Mouse (Mus musculus) liver, embryonic 11.5 days (tissue): Measurements from ENCODE around the gene Rpl13a. TPM values are rescaled to one million over a fixed set of nuclear protein-coding genes. Genes with fewer than 3 reads are reported as not detected.
"Not testable (repeated sequence)": the region's sequence is repeated elsewhere in the genome, so short reads cannot be mapped to it uniquely, and the experiment has no call there.

Experiments used
- ATAC-seq: fragments of 200-750 bp; cut with Nextera tagmentation; replicated peaks from 2 replicates; pipeline ENCODE4 v1.8.0; 2017; ENCODE audit warnings: moderate number of reproducible peaks, mild to moderate bottlenecking, moderate TSS enrichment, moderate library complexity; ENCODE audit not compliant: low FRiP score
- DNase-seq: peaks from one replicate; pipeline ENCODE4 v3.0.0-alpha.2; 2017; ENCODE audit warnings: low spot score
- H3K27ac ChIP-seq: fragments of 300-500 bp; sonication (generic); 2 replicates; pipeline ENCODE4 v1.5.1; 2014; ENCODE audit warnings: mild to moderate bottlenecking, low read depth, low read length, control low read depth
- H3K27me3 ChIP-seq: fragments of 300-500 bp; sonication (generic); replicated peaks from 2 replicates; pipeline ENCODE4 v1.6.1; 2014; ENCODE audit warnings: low read length, mixed read lengths; ENCODE audit not compliant: control insufficient read depth, insufficient read depth
- H3K36me3 ChIP-seq: fragments of 300-500 bp; sonication (generic); 2 replicates; pipeline ENCODE4 v1.6.1; 2014; ENCODE audit warnings: mild to moderate bottlenecking, low read length, moderate library complexity, mixed read lengths; ENCODE audit not compliant: control insufficient read depth, insufficient read depth
- H3K4me1 ChIP-seq: fragments of 300-500 bp; sonication (generic); replicated peaks from 2 replicates; pipeline ENCODE4 v1.6.1; 2014; ENCODE audit warnings: low read length, mixed read lengths; ENCODE audit not compliant: control insufficient read depth, insufficient read depth
- H3K4me2 ChIP-seq: fragments of 300-500 bp; sonication (generic); 2 replicates; pipeline ENCODE4 v1.6.1; 2014; ENCODE audit warnings: mild to moderate bottlenecking, control low read depth, moderate library complexity
- H3K4me3 ChIP-seq: fragments of 300-500 bp; sonication (generic); 2 replicates; pipeline ENCODE4 v1.5.1; 2014; ENCODE audit warnings: low read depth, low read length, control low read depth
- H3K9ac ChIP-seq: fragments of 300-500 bp; sonication (generic); 2 replicates; pipeline ENCODE4 v1.6.1; 2014; ENCODE audit warnings: low read depth, low read length, control low read depth
- H3K9me3 ChIP-seq: fragments of 300-500 bp; sonication (generic); 2 replicates; pipeline ENCODE4 v1.6.1; 2016; ENCODE audit warnings: low read length, inconsistent platforms, mixed read lengths; ENCODE audit not compliant: control insufficient read depth
- WGBS: fragments of 180-500 bp; shearing (Covaris S2); extraction: QIAGEN DNeasy Blood & Tissue Kit; methylation state at CpG from one replicate; pipeline ENCODE4 v1.1.7; 2014; 5-methylcytosine and 5-hydroxymethylcytosine counted together
- polyA plus RNA-seq: library from polyadenylated mRNA; unstranded; fragments of >200 nt; fragmentation: Nextera tagmentation; extraction: Ambion mirVana; gene quantifications from 2 replicates; pipeline ENCODE4 v1.2.1, GENCODE M21; 2014

Rpl13a gene
- 1,710 and 1,879 TPM in 2 replicates for polyA plus RNA-seq

DNA sequence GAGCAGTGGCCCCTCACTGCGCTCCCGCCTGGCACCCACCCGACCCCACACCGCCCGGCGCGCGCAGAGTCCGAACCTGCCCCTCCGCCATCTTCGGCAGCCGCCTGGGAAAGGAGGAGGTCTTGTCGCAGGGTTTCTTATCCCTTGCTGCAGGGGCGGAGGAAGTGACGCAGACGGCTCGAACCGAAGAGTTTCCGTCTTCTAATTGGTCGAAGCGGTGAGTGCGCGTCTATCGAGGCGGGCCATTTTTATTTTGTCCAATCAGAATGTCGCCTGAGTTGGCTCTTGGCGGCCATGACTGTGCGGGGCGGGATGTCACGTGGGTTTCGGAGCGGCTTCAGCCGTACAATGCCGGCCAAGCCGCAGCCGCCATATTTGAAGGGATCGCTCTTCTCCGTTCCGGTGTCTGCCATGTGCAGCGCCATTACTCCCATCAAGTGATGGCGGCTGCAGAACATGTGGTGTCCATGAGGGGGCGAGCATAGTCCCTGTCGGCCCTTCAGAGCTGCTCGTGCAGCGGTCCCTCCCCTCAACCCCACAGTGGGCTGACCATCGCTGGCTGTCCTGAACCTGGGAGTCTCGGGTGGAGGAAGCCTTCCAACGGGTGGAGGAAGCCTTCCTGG, at the start of gene Rpl13a:
TSS of gene Rpl13a (minus strand) at position 138 of the 623 bp plus-strand sequence.
- Histone ChIP-seq H3K4me1 (peaks cover 32% of the 10 kb centered on the region), H3K4me3 (peak within 1 kb of the TSS; percentile 99), H3K27ac (peak within 1 kb of the TSS; percentile 100), H3K27me3 (no peaks in the 10 kb centered on the region), H3K36me3 (peaks cover 25% of the 10 kb centered on the region), H3K9me3 (no peaks in the 10 kb centered on the region), H3K4me2 (peak within 1 kb of the TSS; percentile 97), H3K9ac (peak within 1 kb of the TSS; percentile 100)
- WGBS = under 1% methylated on average over 48 of the region's 48 CpGs
- peak; percentile 92 for DNase-seq
- peak; percentile 82 for ATAC-seq

DNA sequence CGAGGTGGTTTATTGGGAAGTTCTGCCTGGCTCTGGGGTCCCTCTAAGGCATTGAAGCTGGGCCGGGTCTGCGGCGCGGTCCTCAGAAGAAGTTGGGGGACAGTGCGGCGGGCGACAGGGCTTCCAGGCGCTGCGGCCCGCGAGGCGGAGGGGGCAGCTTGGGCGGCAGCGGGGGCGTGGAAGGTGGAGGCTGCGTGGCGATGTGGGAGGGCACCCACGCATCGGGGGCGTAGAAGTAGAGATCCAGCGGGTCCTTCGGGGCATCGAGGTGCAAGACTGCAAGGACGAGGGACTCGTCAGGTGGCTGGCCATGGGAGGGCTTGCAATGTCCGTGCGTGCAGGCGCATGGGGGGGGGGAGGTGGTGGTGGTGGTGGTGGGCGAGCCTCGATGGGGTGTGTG, 47.8 kb upstream of the Rpl13a start:
- Histone ChIP-seq H3K9ac (no peak overlapping the region), H3K27me3 (peaks cover 83% of the 10 kb centered on the region), H3K27ac (no peak overlapping the region), H3K4me1 (0 out of 2 replicates have a peak, but pooled peaks cover 3% of the 10 kb centered on the region), H3K4me3 (0 out of 2 replicates have a peak overlapping the region, but pooled peaks have one; percentile 12), H3K9me3 (0 out of 2 replicates have a peak, but pooled peaks cover under 1% of the 10 kb centered on the region), H3K36me3 (no peaks in the 10 kb centered on the region), H3K4me2 (no peak overlapping the region)
- ATAC-seq (no peak), DNase-seq (no peak)
- WGBS = 6% methylated on average over 31 of the region's 31 CpGs

DNA sequence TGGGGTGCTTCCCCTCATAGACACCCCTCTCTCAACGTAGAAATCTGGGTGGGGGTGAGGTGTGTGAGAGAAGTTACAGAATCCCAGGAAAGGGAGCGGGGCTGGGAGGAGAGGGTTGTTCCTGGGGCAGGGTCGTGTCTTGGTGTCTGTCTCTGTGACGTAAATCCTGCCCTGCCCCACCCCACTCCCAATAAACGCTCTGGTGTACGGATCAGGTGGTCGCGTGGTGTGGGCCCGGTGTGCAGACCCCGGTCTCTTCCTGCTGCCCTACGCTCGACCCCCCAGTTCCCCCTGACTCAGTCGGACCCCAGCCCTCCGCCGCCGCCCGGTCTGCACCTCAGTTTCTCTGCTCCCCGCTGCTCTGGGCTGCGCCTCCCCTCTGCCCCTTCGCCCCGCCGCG, 47.4 kb upstream of the Rpl13a start:
- no peak for ATAC-seq
- Histone ChIP-seq H3K4me2 (no peak overlapping the region), H3K27me3 (peaks cover 80% of the 10 kb centered on the region), H3K27ac (no peak overlapping the region), H3K4me3 (no peak overlapping the region), H3K9me3 (0 out of 2 replicates have a peak, but pooled peaks cover 3% of the 10 kb centered on the region), H3K9ac (no peak overlapping the region), H3K4me1 (0 out of 2 replicates have a peak, but pooled peaks cover 3% of the 10 kb centered on the region), H3K36me3 (no peaks in the 10 kb centered on the region)
- 4% methylated on average over 23 of the region's 23 CpGs for WGBS
- DNase-seq = no peak

DNA sequence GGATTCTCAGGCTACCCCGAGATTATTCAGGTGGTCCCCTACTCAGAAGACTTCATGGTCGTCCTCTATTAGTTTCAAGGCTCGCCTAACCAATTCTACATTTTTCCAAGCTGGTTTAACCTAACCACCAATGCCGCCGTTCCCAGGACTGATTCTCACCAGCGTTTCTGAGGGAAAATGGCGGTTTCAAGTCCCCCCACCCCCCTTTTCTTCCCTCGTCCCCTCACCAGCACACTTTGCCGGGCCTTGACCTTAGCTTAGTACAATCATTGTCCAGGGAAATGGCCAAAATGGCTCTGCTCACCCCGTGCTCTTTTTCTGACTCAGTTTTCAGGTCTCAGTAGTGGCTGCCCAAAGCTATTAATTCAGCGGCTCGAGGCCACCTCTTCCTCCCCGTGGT, 46.8 kb upstream of the Rpl13a start:
- 0 out of 2 replicates have a peak, but pooled peaks cover 3% of the 10 kb centered on the region for H3K9me3 ChIP-seq
- H3K4me2 ChIP-seq = no peak overlapping the region
- DNase-seq (no peak), ATAC-seq (no peak)
- H3K27me3 ChIP-seq = peaks cover 76% of the 10 kb centered on the region
- H3K4me3 ChIP-seq = no peak overlapping the region
- no peaks in the 10 kb centered on the region for H3K36me3 ChIP-seq
- 5% methylated on average over 13 of the region's 13 CpGs for WGBS
- 0 out of 2 replicates have a peak, but pooled peaks cover 3% of the 10 kb centered on the region for H3K4me1 ChIP-seq
- H3K27ac ChIP-seq = no peak overlapping the region
- H3K9ac ChIP-seq = no peak overlapping the region

DNA sequence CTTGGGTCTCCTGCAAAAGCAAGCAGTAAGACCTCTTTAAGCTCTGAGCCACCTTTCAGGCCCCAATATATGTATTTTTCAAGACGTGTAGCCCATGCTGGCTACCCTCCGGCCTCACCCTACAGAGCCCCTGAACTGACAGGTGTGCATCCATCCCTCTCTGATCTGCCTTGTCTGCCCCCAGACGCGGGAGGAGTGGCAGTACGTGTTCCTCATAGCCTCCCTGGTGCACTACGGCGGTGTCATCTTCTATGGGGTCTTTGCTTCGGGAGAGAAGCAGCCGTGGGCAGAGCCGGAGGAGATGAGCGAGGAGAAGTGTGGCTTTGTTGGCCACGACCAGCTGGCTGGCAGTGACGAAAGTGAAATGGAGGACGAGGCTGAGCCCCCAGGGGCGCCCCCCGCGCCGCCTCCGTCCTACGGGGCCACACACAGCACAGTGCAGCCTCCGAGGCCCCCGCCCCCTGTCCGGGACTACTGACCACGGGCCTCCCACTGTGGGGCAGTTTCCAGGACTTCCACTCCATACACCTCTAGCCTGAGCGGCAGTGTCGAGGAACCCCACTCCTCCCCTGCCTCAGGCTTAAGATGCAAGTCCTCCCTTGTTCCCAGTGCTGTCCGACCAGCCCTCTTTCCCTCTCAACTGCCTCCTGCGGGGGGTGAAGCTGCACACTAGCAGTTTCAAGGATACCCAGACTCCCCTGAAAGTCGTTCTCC, 46.2 kb upstream of the Rpl13a start:
- Histone ChIP-seq H3K36me3 (no peaks in the 10 kb centered on the region), H3K9me3 (peaks cover 8% of the 10 kb centered on the region), H3K4me3 (no peak overlapping the region), H3K4me2 (no peak overlapping the region), H3K9ac (no peak overlapping the region), H3K27me3 (peaks cover 70% of the 10 kb centered on the region), H3K4me1 (0 out of 2 replicates have a peak, but pooled peaks cover 3% of the 10 kb centered on the region), H3K27ac (no peak overlapping the region)
- 7% methylated on average over 29 of the region's 29 CpGs for WGBS
- ATAC-seq (no peak), DNase-seq (no peak)

DNA sequence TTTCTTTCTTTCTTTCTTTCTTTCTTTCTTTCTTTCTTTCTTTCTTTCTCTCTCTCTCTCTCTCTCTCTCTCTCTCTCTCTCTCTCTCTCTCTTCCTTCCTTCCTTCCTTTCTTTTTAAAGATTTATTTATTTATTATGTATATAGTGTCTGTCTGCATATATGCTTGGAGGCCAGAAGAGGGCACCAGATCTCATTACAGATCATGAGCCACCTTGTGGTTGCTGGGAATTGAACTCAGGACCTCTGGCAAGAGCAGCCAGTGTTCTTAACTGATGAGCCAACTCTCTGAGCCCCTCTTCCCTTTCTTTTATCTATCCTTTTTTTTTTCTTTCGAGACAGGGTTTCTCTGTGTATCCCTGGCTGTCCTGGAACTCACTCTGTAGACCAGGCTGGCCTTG, 45.2 kb upstream of the Rpl13a start:
- not testable (repeated sequence) for DNase-seq, H3K4me3 ChIP-seq, H3K4me1 ChIP-seq, H3K36me3 ChIP-seq, ATAC-seq, H3K4me2 ChIP-seq, H3K27ac ChIP-seq, H3K9ac ChIP-seq
- H3K9me3 ChIP-seq = peaks cover 16% of the 10 kb centered on the region
- peaks cover 70% of the 10 kb centered on the region for H3K27me3 ChIP-seq
- 42% methylated on average over 1 of the region's 1 CpGs for WGBS

DNA sequence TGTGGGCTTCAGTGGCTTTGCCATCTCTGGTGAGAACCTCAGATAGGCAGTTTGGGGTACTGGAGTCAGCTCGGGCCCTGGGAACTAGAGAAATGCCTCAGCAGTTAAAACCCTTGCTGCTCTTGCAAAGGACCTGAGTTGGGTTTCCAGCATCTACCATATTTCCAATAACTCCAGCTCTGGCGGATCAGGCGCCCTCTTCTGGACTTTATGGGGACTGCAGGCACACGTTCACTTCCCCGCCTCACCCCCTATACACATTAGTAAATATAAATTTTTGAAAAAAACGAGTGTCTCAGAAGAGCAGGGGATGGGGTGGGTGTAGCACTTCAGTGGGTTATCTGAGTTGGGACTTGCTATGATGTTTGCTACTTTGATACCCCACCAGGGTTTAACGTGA, 44.4 kb upstream of the Rpl13a start:
- no peak overlapping the region for H3K4me3 ChIP-seq
- 0 out of 2 replicates have a peak, but pooled peaks cover 3% of the 10 kb centered on the region for H3K4me1 ChIP-seq
- H3K9ac ChIP-seq = no peak overlapping the region
- 52% methylated on average over 7 of the region's 7 CpGs for whole genome bisulfite sequencing
- H3K27ac ChIP-seq = no peak overlapping the region
- ATAC-seq (no peak), DNase-seq (no peak)
- H3K36me3 ChIP-seq = no peaks in the 10 kb centered on the region
- peaks cover 70% of the 10 kb centered on the region for H3K27me3 ChIP-seq
- peaks cover 18% of the 10 kb centered on the region for H3K9me3 ChIP-seq
- no peak overlapping the region for H3K4me2 ChIP-seq

DNA sequence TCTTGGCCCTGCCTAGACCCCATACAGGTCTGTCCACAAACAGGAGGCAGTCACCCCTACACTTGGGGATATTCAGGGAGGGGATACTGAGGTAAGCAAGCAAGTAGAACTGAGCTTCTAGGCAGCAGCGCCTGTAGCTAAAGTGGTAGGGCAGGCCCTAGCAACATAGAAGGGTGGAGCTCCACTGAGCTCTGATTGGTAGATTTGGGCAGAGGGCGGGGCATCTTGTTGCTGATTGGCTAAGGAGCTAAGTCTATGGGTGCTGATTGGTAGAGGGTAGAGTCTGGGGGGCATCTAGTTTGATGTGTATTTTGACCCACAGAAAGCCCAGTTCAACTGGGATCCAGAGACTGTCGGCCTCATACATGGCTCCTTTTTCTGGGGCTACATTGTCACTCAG, 40.9 kb upstream of the Rpl13a start:
- Histone ChIP-seq H3K9me3 (peaks cover 18% of the 10 kb centered on the region), H3K4me3 (no peak overlapping the region), H3K27ac (no peak overlapping the region), H3K4me1 (no peaks in the 10 kb centered on the region), H3K9ac (no peak overlapping the region), H3K27me3 (peaks cover 70% of the 10 kb centered on the region), H3K4me2 (no peak overlapping the region), H3K36me3 (no peaks in the 10 kb centered on the region)
- DNase-seq (no peak), ATAC-seq (no peak)
- 83% methylated on average over 3 of the region's 3 CpGs for WGBS
